Mouse (Mus musculus): ENCODE results near the gene Kif9. TPM values are rescaled to one million over a fixed set of nuclear protein-coding genes. Genes with fewer than 3 reads are reported as not detected.

Gene Kif9
- polyA plus RNA-seq, 1 experiment from 2014 or later, result 6.5 TPM

GRCm38 (mm10) chr9:110535114-110535513, 58.4 kb downstream of the Kif9 start:
- Histone ChIP-seq H3K4me3 (replicated peaks; ENCODE audit: low read length) (no peak overlapping the region), H3K27me3 (ENCODE audit: control insufficient read depth, insufficient read depth, low read length) (no peaks in the 10 kb centered on the region), H3K9me3 (ENCODE audit: control insufficient read depth, low read length) (no peaks in the 10 kb centered on the region), H3K4me1 (replicated peaks; ENCODE audit: control insufficient read depth, insufficient read depth, low read length) (peaks cover 28% of the 10 kb centered on the region), H3K4me2 (replicated peaks) (peak overlapping the region; percentile 76), H3K36me3 (replicated peaks; ENCODE audit: control insufficient read depth, insufficient read depth) (no peaks in the 10 kb centered on the region), H3K9ac (no peak overlapping the region; the same call in 1 of the 2 replicates), H3K27ac (no peak overlapping the region)
- no peak for DNase-seq (ENCODE audit: low spot score)
- 79% methylated on average over 2 of the region's 2 CpGs for WGBS
- ATAC-seq (ENCODE audit: low FRiP score), result no peak

GRCm38 (mm10) chr9:110536636-110537035, 59.9 kb downstream of the Kif9 start:
- ATAC-seq (ENCODE audit: low FRiP score), result no peak

GRCm38 (mm10) chr9:110538511-110538910, 61.8 kb downstream of the Kif9 start:
- Histone ChIP-seq H3K4me3 (replicated peaks; ENCODE audit: low read length) (no peak overlapping the region), H3K9me3 (ENCODE audit: control insufficient read depth, low read length) (no peaks in the 10 kb centered on the region), H3K27ac (no peak overlapping the region), H3K4me2 (replicated peaks) (no peak overlapping the region), H3K36me3 (replicated peaks; ENCODE audit: control insufficient read depth, insufficient read depth) (no peaks in the 10 kb centered on the region), H3K27me3 (ENCODE audit: control insufficient read depth, insufficient read depth, low read length) (no peaks in the 10 kb centered on the region), H3K9ac (no peak overlapping the region), H3K4me1 (replicated peaks; ENCODE audit: control insufficient read depth, insufficient read depth, low read length) (peaks cover 23% of the 10 kb centered on the region)
- ATAC-seq (ENCODE audit: low FRiP score) (no peak), DNase-seq (ENCODE audit: low spot score) (no peak)

More at GRCm38 (mm10) chr9:110536636-110537035, 59.9 kb downstream of the Kif9 start:
- Histone ChIP-seq H3K27me3 (ENCODE audit: control insufficient read depth, insufficient read depth, low read length) (no peaks in the 10 kb centered on the region), H3K27ac (no peak overlapping the region), H3K4me2 (replicated peaks) (no peak overlapping the region), H3K9me3 (ENCODE audit: control insufficient read depth, low read length) (no peaks in the 10 kb centered on the region), H3K36me3 (replicated peaks; ENCODE audit: control insufficient read depth, insufficient read depth) (no peaks in the 10 kb centered on the region), H3K4me3 (replicated peaks; ENCODE audit: low read length) (no peak overlapping the region), H3K9ac (no peak overlapping the region), H3K4me1 (replicated peaks; ENCODE audit: control insufficient read depth, insufficient read depth, low read length) (peaks cover 23% of the 10 kb centered on the region)
- 96% methylated on average over 2 of the region's 2 CpGs for WGBS
- DNase-seq (ENCODE audit: low spot score), result no peak

- Histone ChIP-seq H3K27ac (no peak overlapping the region), H3K9me3 (ENCODE audit: control insufficient read depth, low read length) (no peaks in the 10 kb centered on the region), H3K36me3 (replicated peaks; ENCODE audit: control insufficient read depth, insufficient read depth) (0 out of 2 replicates have a peak, but pooled peaks cover under 1% of the 10 kb centered on the region), H3K9ac (no peak overlapping the region), H3K4me3 (replicated peaks; ENCODE audit: low read length) (no peak overlapping the region), H3K4me1 (replicated peaks; ENCODE audit: control insufficient read depth, insufficient read depth, low read length) (no peaks in the 10 kb centered on the region), H3K4me2 (replicated peaks) (no peak overlapping the region), H3K27me3 (ENCODE audit: control insufficient read depth, insufficient read depth, low read length) (no peaks in the 10 kb centered on the region)
- no peak for DNase-seq (ENCODE audit: low spot score)
- 90% methylated on average over 4 of the region's 4 CpGs for WGBS
- ATAC-seq (ENCODE audit: low FRiP score), result no peak
Measured at GRCm38 (mm10) chr9:110541988-110542387, 65.2 kb downstream of the Kif9 start.

- peaks cover 60% of the 10 kb centered on the region for H3K36me3 ChIP-seq (replicated peaks; ENCODE audit: control insufficient read depth, insufficient read depth)
- DNase-seq (ENCODE audit: low spot score) (no peak), ATAC-seq (ENCODE audit: low FRiP score) (no peak)
- no peak overlapping the region for H3K4me2 ChIP-seq (replicated peaks)
- H3K4me1 ChIP-seq (replicated peaks; ENCODE audit: control insufficient read depth, insufficient read depth, low read length), result no peaks in the 10 kb centered on the region
- no peak overlapping the region for H3K27ac ChIP-seq
- no peaks in the 10 kb centered on the region for H3K9me3 ChIP-seq (ENCODE audit: control insufficient read depth, low read length)
- H3K4me3 ChIP-seq (replicated peaks; ENCODE audit: low read length), result no peak overlapping the region
- 98% methylated on average over 19 of the region's 19 CpGs for WGBS
- no peak overlapping the region for H3K9ac ChIP-seq
- no peaks in the 10 kb centered on the region for H3K27me3 ChIP-seq (ENCODE audit: control insufficient read depth, insufficient read depth, low read length)
Measured at GRCm38 (mm10) chr9:110548261-110548660, 71.5 kb downstream of the Kif9 start.

GRCm38 (mm10) chr9:110568309-110568708, 91.6 kb downstream of the Kif9 start:
- Histone ChIP-seq H3K36me3 (replicated peaks; ENCODE audit: control insufficient read depth, insufficient read depth) (peaks cover 91% of the 10 kb centered on the region), H3K4me1 (replicated peaks; ENCODE audit: control insufficient read depth, insufficient read depth, low read length) (no peaks in the 10 kb centered on the region), H3K27me3 (ENCODE audit: control insufficient read depth, insufficient read depth, low read length) (no peaks in the 10 kb centered on the region), H3K9me3 (ENCODE audit: control insufficient read depth, low read length) (no peaks in the 10 kb centered on the region), H3K4me2 (replicated peaks) (no peak overlapping the region), H3K27ac (no peak overlapping the region), H3K9ac (no peak overlapping the region), H3K4me3 (replicated peaks; ENCODE audit: low read length) (no peak overlapping the region)
- ATAC-seq (ENCODE audit: low FRiP score), result no peak
- no peak for DNase-seq (ENCODE audit: low spot score)

Other genes with a start within 250 kb of the Kif9 start
- 139 and 148 TPM in 2 replicates for gene Cspg5, start 233.2 kb upstream of the Kif9 start, polyA plus RNA-seq (2014; fragmentation: Nextera tagmentation; extraction: Ambion mirVana)
- 35.9 TPM in 2 replicates for gene Elp6, start 171.8 kb upstream of the Kif9 start, polyA plus RNA-seq (2014; fragmentation: Nextera tagmentation; extraction: Ambion mirVana)
- 53.5 and 54.6 TPM in 2 replicates for gene Scap, start 143.7 kb upstream of the Kif9 start, polyA plus RNA-seq (2014; fragmentation: Nextera tagmentation; extraction: Ambion mirVana)
- gene Ptpn23, start 68.7 kb upstream of the Kif9 start, polyA plus RNA-seq (2014; fragmentation: Nextera tagmentation; extraction: Ambion mirVana), result 22.7 and 22.9 TPM in 2 replicates
- gene Ngp, start 57.2 kb upstream of the Kif9 start, polyA plus RNA-seq (2014; fragmentation: Nextera tagmentation; extraction: Ambion mirVana), result 1.4 and 2.9 TPM in 2 replicates
- gene Klhl18, start 264 bp upstream of the Kif9 start, polyA plus RNA-seq (2014; fragmentation: Nextera tagmentation; extraction: Ambion mirVana), result 22.6 and 28.6 TPM in 2 replicates
- 48.4 and 49.2 TPM in 2 replicates for gene Setd2, start 55.6 kb downstream of the Kif9 start, polyA plus RNA-seq (2014; fragmentation: Nextera tagmentation; extraction: Ambion mirVana)
- gene Nradd, start 147.5 kb downstream of the Kif9 start, polyA plus RNA-seq (2014; fragmentation: Nextera tagmentation; extraction: Ambion mirVana), result 16.4 and 16.8 TPM in 2 replicates
- 2.2 and 4.0 TPM in 2 replicates for gene Nbeal2, start 177.2 kb downstream of the Kif9 start, polyA plus RNA-seq (2014; fragmentation: Nextera tagmentation; extraction: Ambion mirVana)
- 84.6 and 97.6 TPM in 2 replicates for gene Ccdc12, start 179.5 kb downstream of the Kif9 start, polyA plus RNA-seq (2014; fragmentation: Nextera tagmentation; extraction: Ambion mirVana)